Mouse (Mus musculus) megakaryocyte, embryonic 14.5 days (primary cell): ENCODE data around the gene Efcab3.

ENCODE experiments used
- FLI1 ChIP-seq: IDR thresholded peaks from 2 replicates; pipeline ENCODE4 v1.6.1; 2012; ENCODE audit warnings: low read length, inconsistent platforms, mixed read lengths
- GATA1 ChIP-seq: IDR thresholded peaks from 3 replicates; pipeline ENCODE4 v1.6.1; 2012; ENCODE audit warnings: mixed read lengths, low read length, inconsistent platforms, borderline replicate concordance

DNA sequence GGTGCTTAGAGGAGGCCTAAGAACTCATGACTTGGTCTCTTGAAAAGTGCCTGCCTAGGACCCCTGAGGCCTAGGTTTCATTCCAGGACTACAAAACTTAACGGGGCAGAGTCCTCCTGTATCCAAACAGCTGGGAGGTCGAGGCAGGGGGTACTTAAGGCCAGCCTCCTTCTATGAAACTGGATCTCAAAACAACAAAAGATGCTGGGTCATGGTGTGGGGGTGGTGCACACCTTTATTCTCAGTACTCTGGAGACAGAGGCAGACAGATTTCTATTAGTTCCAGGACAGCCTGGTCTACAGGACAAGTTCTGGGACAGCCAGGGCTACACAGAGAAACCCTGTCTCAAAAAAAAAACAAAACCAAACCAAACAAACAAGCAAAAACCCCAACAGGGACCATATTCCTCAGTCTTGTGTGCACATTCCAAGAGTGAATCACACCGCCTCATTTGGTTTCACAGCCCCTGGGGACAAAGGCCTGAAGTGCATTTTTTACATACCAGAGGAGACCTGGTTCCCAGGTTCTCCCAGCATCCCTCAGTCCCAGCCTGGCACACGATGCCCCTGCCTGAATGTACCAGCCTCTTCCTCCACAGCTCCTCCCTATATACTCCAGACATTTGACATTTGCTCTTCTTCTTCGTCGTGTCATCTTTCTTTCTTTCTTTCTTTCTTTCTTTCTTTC lies 96.4 kb downstream of the Efcab3 start:
- TF ChIP-seq GATA1: no peak
- no peak for TF ChIP-seq FLI1
